Mouse (Mus musculus) heart, adult 2 months (tissue): Measurements from ENCODE around the gene Jazf1. TPM values are rescaled to one million over a fixed set of nuclear protein-coding genes. Genes with fewer than 3 reads are reported as not detected.

Source experiments
- DNase-seq, 2 experiments: peaks; one replicate each; pipeline ENCODE4 v3.0.0; 2021
- H3K27ac ChIP-seq: fragments of 200-600 bp; 2 replicates; pipeline ENCODE4 v1.8.1; 2022
- H3K27me3 ChIP-seq: fragments of 200-500 bp; 2 replicates; pipeline ENCODE4 v1.6.1; 2012; ENCODE audit warnings: mild to moderate bottlenecking, low read length, inconsistent platforms, mixed read lengths; ENCODE audit not compliant: control insufficient read depth, insufficient read depth
- H3K36me3 ChIP-seq: fragments of 200-500 bp; 2 replicates; pipeline ENCODE4 v1.6.1; 2012; ENCODE audit warnings: low read length, inconsistent platforms; ENCODE audit not compliant: control insufficient read depth, insufficient read depth
- H3K4me1 ChIP-seq: fragments of 200-500 bp; 2 replicates; pipeline ENCODE4 v1.6.1; 2011; ENCODE audit warnings: low read length; ENCODE audit not compliant: control insufficient read depth, insufficient read depth
- H3K4me3 ChIP-seq: fragments of 200-600 bp; 2 replicates; pipeline ENCODE4 v1.8.1; 2022
- H3K79me2 ChIP-seq: fragments of 200-500 bp; replicated peaks from 2 replicates; pipeline ENCODE4 v1.6.1; 2012; ENCODE audit warnings: mild to moderate bottlenecking, inconsistent platforms, low read length, moderate library complexity, mixed read lengths; ENCODE audit not compliant: control insufficient read depth, insufficient read depth
- H3K9ac ChIP-seq: fragments of 200-500 bp; 2 replicates; pipeline ENCODE4 v1.6.1; 2012; ENCODE audit warnings: low read depth, mild to moderate bottlenecking, control low read depth, inconsistent platforms, low read length, mixed read lengths
- CTCF ChIP-seq: fragments of 200-600 bp; IDR thresholded peaks from 2 replicates; pipeline ENCODE4 v1.8.1; 2022; ENCODE audit warnings: antibody characterized with exemption, mild to moderate bottlenecking, moderate library complexity
- EP300 ChIP-seq: fragments of 200-500 bp; IDR thresholded peaks from 2 replicates; pipeline ENCODE4 v1.6.1; 2011; ENCODE audit warnings: low read depth, low read length, control low read depth; ENCODE audit not compliant: insufficient read depth
- POLR2A ChIP-seq: fragments of 200-500 bp; IDR thresholded peaks from 2 replicates; pipeline ENCODE4 v1.6.1; 2011; ENCODE audit warnings: mild to moderate bottlenecking, low read depth, low read length, control low read depth; ENCODE audit not compliant: insufficient read depth
- WGBS: fragments of 180-500 bp; shearing (Covaris S2); methylation state at CpG from one replicate; pipeline ENCODE4 v1.1.7; 2018; 5-methylcytosine and 5-hydroxymethylcytosine counted together
- intact Hi-C: fragments of 180-260 bp; cut with DNase I; formaldehyde crosslinking; loops from one replicate; pipeline ENCODE4 v1.15.1; 2025
- polyA plus RNA-seq: library from polyadenylated mRNA; depleted of rRNA; stranded (reverse); fragments of >200 nt; gene quantifications from 2 replicates; pipeline ENCODE4 v1.2.3, GENCODE M21; 2012
- total RNA-seq, 2 experiments: library from RNA; stranded (reverse); gene quantifications; 2 replicates each; pipeline ENCODE4 v1.2.3; 2021

Jazf1 gene
- total and polyA plus RNA-seq, 3 experiments, result 1.2 to 2.6 (median 1.4) TPM

GRCm38 (mm10) chr6:53017357-53018205 is 50.9 kb downstream of the Jazf1 start:
- 0 out of 2 replicates have a peak, but pooled peaks cover 1% of the 10 kb centered on the region for H3K79me2 ChIP-seq
- no peak overlapping the region for H3K27ac ChIP-seq
- no peak for DNase-seq
- TF ChIP-seq POLR2A, result no peak
- no peak overlapping the region for H3K9ac ChIP-seq
- intact Hi-C loops, result no loop called here
- WGBS, result 74% methylated on average over 4 of the region's 4 CpGs
- H3K27me3 ChIP-seq, result no peaks in the 10 kb centered on the region
- no peaks in the 10 kb centered on the region for H3K36me3 ChIP-seq
- no peak overlapping the region for H3K4me3 ChIP-seq
- no peaks in the 10 kb centered on the region for H3K4me1 ChIP-seq

- intact Hi-C loops, result no loop called here
- WGBS, result 93% methylated on average over 9 of the region's 9 CpGs
- DNase-seq, result no peak
- no peak overlapping the region for H3K4me3 ChIP-seq
- TF ChIP-seq POLR2A (no peak), EP300 (no peak), CTCF (no peak)
- H3K36me3 ChIP-seq, result no peaks in the 10 kb centered on the region
- no peaks in the 10 kb centered on the region for H3K4me1 ChIP-seq
- 0 out of 2 replicates have a peak, but pooled peaks cover 1% of the 10 kb centered on the region for H3K79me2 ChIP-seq
- no peaks in the 10 kb centered on the region for H3K27me3 ChIP-seq
- no peak overlapping the region for H3K27ac ChIP-seq
- H3K9ac ChIP-seq, result no peak overlapping the region
Measured at GRCm38 (mm10) chr6:53014460-53015455, 53.7 kb downstream of the Jazf1 start.

GRCm38 (mm10) chr6:53010286-53010685 is 58.1 kb downstream of the Jazf1 start:
- Histone ChIP-seq H3K9ac (no peak overlapping the region), H3K36me3 (no peaks in the 10 kb centered on the region), H3K27me3 (no peaks in the 10 kb centered on the region), H3K27ac (no peak overlapping the region), H3K4me3 (no peak overlapping the region), H3K4me1 (no peaks in the 10 kb centered on the region), H3K79me2 (0 out of 2 replicates have a peak, but pooled peaks cover 1% of the 10 kb centered on the region)
- 93% methylated on average over 2 of the region's 2 CpGs for WGBS
- intact Hi-C loops, result no loop called here
- TF ChIP-seq EP300, result no peak
- TF ChIP-seq CTCF, result no peak
- no peak for TF ChIP-seq POLR2A
- DNase-seq, result no peak

- WGBS, result 67% methylated on average over 3 of the region's 3 CpGs
- Histone ChIP-seq H3K36me3 (no peaks in the 10 kb centered on the region), H3K4me1 (no peaks in the 10 kb centered on the region), H3K79me2 (no peaks in the 10 kb centered on the region), H3K27ac (no peak overlapping the region), H3K27me3 (no peaks in the 10 kb centered on the region), H3K4me3 (no peak overlapping the region), H3K9ac (no peak overlapping the region)
- no peak for DNase-seq
- intact Hi-C loops, result no loop called here
- no peak for TF ChIP-seq POLR2A
- TF ChIP-seq CTCF, result no peak
- no peak for TF ChIP-seq EP300
Measured at GRCm38 (mm10) chr6:53006032-53006431, 62.4 kb downstream of the Jazf1 start.

GRCm38 (mm10) chr6:53005544-53005943 is 62.9 kb downstream of the Jazf1 start:
- Histone ChIP-seq H3K4me3 (no peak overlapping the region), H3K9ac (no peak overlapping the region), H3K27ac (no peak overlapping the region), H3K79me2 (no peaks in the 10 kb centered on the region), H3K36me3 (no peaks in the 10 kb centered on the region), H3K4me1 (no peaks in the 10 kb centered on the region), H3K27me3 (no peaks in the 10 kb centered on the region)
- 72% methylated on average over 2 of the region's 2 CpGs for WGBS
- TF ChIP-seq POLR2A, result no peak
- no peak for DNase-seq
- intact Hi-C loops, result no loop called here

- TF ChIP-seq POLR2A (no peak), CTCF (no peak), EP300 (no peak)
- no peaks in the 10 kb centered on the region for H3K4me1 ChIP-seq
- H3K9ac ChIP-seq, result no peak overlapping the region
- H3K27ac ChIP-seq, result no peak overlapping the region
- no peaks in the 10 kb centered on the region for H3K27me3 ChIP-seq
- DNase-seq, result no peak
- WGBS, result 92% methylated on average over 8 of the region's 8 CpGs
- no peak overlapping the region for H3K4me3 ChIP-seq
- no peaks in the 10 kb centered on the region for H3K79me2 ChIP-seq
- H3K36me3 ChIP-seq, result no peaks in the 10 kb centered on the region
- intact Hi-C loops, result no loop called here
Measured at GRCm38 (mm10) chr6:52990816-52991215, 77.6 kb downstream of the Jazf1 start.
